ENCODE assay signal across 8 mouse cellular contexts in genomic region chr1:167369905-167370304, GRCm38 (mm10). TPM values are rescaled to one million over a fixed set of nuclear protein-coding genes. Genes with fewer than 3 reads are reported as not detected.
DNase-seq lines count a peak whose midpoint lies in the region; ATAC-seq lines count a peak whose summit lies in the region.

No protein-coding gene starts in this region.

- no peak overlapping the region for H3K4me3 ChIP-seq in heart, embryonic 11.5 days (ENCODE audit: low read depth, low read length)

- no peaks in the 10 kb centered on the region for H3K27me3 ChIP-seq in heart, embryonic 11.5 days (ENCODE audit: control insufficient read depth, insufficient read depth, low read length)

- ATAC-seq in heart, embryonic 11.5 days (replicated peaks; ENCODE audit: insufficient number of reproducible peaks, low FRiP score, low TSS enrichment), result no peak

- H3K27ac ChIP-seq in heart, embryonic 11.5 days (ENCODE audit: low read depth, low read length), result no peak overlapping the region

- intact Hi-C loops in left cerebral cortex, postnatal 4 days (cut with DNase I), result no loop called here

- H3K4me1 ChIP-seq in heart, embryonic 11.5 days (ENCODE audit: control insufficient read depth, insufficient read depth, low read length), result no peaks in the 10 kb centered on the region; the same call in 1 of the 2 replicates

- WGBS in heart, embryonic 11.5 days (ENCODE audit: insufficient replicate concordance), result 10% methylated on average over 7 of the region's 7 CpGs

- DNase-seq in heart, adult 11 months, result peak; percentile 97
- DNase-seq in embryo, embryonic 10 days (ENCODE audit: low spot score), result peak; percentile 93
- DNase-seq in gastrocnemius, postnatal 25 days, result peak; percentile 60
- peak; percentile 86 for DNase-seq in kidney, adult 11 months
- peak; percentile 86 for DNase-seq in left cerebral cortex, postnatal 4 days
- peak; percentile 48 to 81 for DNase-seq in monocyte, adult 2 months (ENCODE audit: low read depth in 1 of 2, low spot score in 2 of 2)
- DNase-seq in spleen, postnatal 36 days (ENCODE audit: low spot score in 2 of 2), result peak; percentile 82 to 89

- H3K36me3 ChIP-seq in heart, embryonic 11.5 days (ENCODE audit: control insufficient read depth, insufficient read depth, low read length), result peaks cover 6% of the 10 kb centered on the region

- H3K9me3 ChIP-seq in heart, embryonic 11.5 days (replicated peaks; ENCODE audit: control insufficient read depth, low read length), result no peaks in the 10 kb centered on the region

- H3K4me2 ChIP-seq in heart, embryonic 11.5 days, result no peak overlapping the region

- no peak overlapping the region for H3K9ac ChIP-seq in heart, embryonic 11.5 days (ENCODE audit: low read depth, low read length)

RNA-seq across cellular contexts. Expression of gene Aldh9a1, which starts 20.1 kb away (rescaled TPM):
- polyA plus RNA-seq in heart, embryonic 11.5 days (2014; fragmentation: Nextera tagmentation; extraction: Ambion mirVana), result 35.6 and 35.7 TPM in 2 replicates
- 1 to 10 TPM; 2.4 to 2.8 TPM for total RNA-seq in gastrocnemius, postnatal 25 days (2021)
- 10 to 100 TPM; 36.0 to 40.7 TPM for total RNA-seq in left cerebral cortex, postnatal 4 days (2021)

RNA-seq across cellular contexts. Expression of gene Mgst3, which starts 23.7 kb away (rescaled TPM):
- 179 and 182 TPM in 2 replicates for polyA plus RNA-seq in heart, embryonic 11.5 days (2014; fragmentation: Nextera tagmentation; extraction: Ambion mirVana)
- total RNA-seq in gastrocnemius, postnatal 25 days (2021), result 10 to 100 TPM; 84.7 to 94.2 TPM
- total RNA-seq in left cerebral cortex, postnatal 4 days (2021), result 100 to 1,000 TPM; 119 to 121 TPM

Comparison
In these comparisons a context has a peak if more than half of its experiments do, and no peak if none do; other contexts are left out.
1. RNA of gene Aldh9a1, which starts 20.1 kb away (total RNA-seq): 36.0 to 40.7 TPM in left cerebral cortex, postnatal 4 days; 2.4 to 2.8 TPM in gastrocnemius, postnatal 25 days; every median in the first group is over 4 times any median in the second.
2. Peak in every context shown above with its lines, with median percentiles within 50 percentile points of each other: DNase-seq.